Mouse (Mus musculus) heart, adult 2 months (tissue): Measurements from ENCODE around the gene Bcl2l12. TPM values are rescaled to one million over a fixed set of nuclear protein-coding genes. Genes with fewer than 3 reads are reported as not detected.

Source experiments
- DNase-seq, 2 experiments: peaks; one replicate each; pipeline ENCODE4 v3.0.0; 2021
- H3K27ac ChIP-seq: fragments of 200-600 bp; 2 replicates; pipeline ENCODE4 v1.8.1; 2022
- H3K27me3 ChIP-seq: fragments of 200-500 bp; 2 replicates; pipeline ENCODE4 v1.6.1; 2012; ENCODE audit warnings: mild to moderate bottlenecking, low read length, inconsistent platforms, mixed read lengths; ENCODE audit not compliant: control insufficient read depth, insufficient read depth
- H3K36me3 ChIP-seq: fragments of 200-500 bp; 2 replicates; pipeline ENCODE4 v1.6.1; 2012; ENCODE audit warnings: low read length, inconsistent platforms; ENCODE audit not compliant: control insufficient read depth, insufficient read depth
- H3K4me1 ChIP-seq: fragments of 200-500 bp; 2 replicates; pipeline ENCODE4 v1.6.1; 2011; ENCODE audit warnings: low read length; ENCODE audit not compliant: control insufficient read depth, insufficient read depth
- H3K4me3 ChIP-seq: fragments of 200-600 bp; 2 replicates; pipeline ENCODE4 v1.8.1; 2022
- H3K79me2 ChIP-seq: fragments of 200-500 bp; replicated peaks from 2 replicates; pipeline ENCODE4 v1.6.1; 2012; ENCODE audit warnings: mild to moderate bottlenecking, inconsistent platforms, low read length, moderate library complexity, mixed read lengths; ENCODE audit not compliant: control insufficient read depth, insufficient read depth
- H3K9ac ChIP-seq: fragments of 200-500 bp; 2 replicates; pipeline ENCODE4 v1.6.1; 2012; ENCODE audit warnings: low read depth, mild to moderate bottlenecking, control low read depth, inconsistent platforms, low read length, mixed read lengths
- CTCF ChIP-seq: fragments of 200-600 bp; IDR thresholded peaks from 2 replicates; pipeline ENCODE4 v1.8.1; 2022; ENCODE audit warnings: antibody characterized with exemption, mild to moderate bottlenecking, moderate library complexity
- EP300 ChIP-seq: fragments of 200-500 bp; IDR thresholded peaks from 2 replicates; pipeline ENCODE4 v1.6.1; 2011; ENCODE audit warnings: low read depth, low read length, control low read depth; ENCODE audit not compliant: insufficient read depth
- POLR2A ChIP-seq: fragments of 200-500 bp; IDR thresholded peaks from 2 replicates; pipeline ENCODE4 v1.6.1; 2011; ENCODE audit warnings: mild to moderate bottlenecking, low read depth, low read length, control low read depth; ENCODE audit not compliant: insufficient read depth
- WGBS: fragments of 180-500 bp; shearing (Covaris S2); methylation state at CpG from one replicate; pipeline ENCODE4 v1.1.7; 2018; 5-methylcytosine and 5-hydroxymethylcytosine counted together
- intact Hi-C: fragments of 180-260 bp; cut with DNase I; formaldehyde crosslinking; loops from one replicate; pipeline ENCODE4 v1.15.1; 2025
- polyA plus RNA-seq: library from polyadenylated mRNA; depleted of rRNA; stranded (reverse); fragments of >200 nt; gene quantifications from 2 replicates; pipeline ENCODE4 v1.2.3, GENCODE M21; 2012
- total RNA-seq, 2 experiments: library from RNA; stranded (reverse); gene quantifications; 2 replicates each; pipeline ENCODE4 v1.2.3; 2021

Gene Bcl2l12
- total and polyA plus RNA-seq, 3 experiments = 9.5 to 19.2 (median 11.5) TPM

DNA sequence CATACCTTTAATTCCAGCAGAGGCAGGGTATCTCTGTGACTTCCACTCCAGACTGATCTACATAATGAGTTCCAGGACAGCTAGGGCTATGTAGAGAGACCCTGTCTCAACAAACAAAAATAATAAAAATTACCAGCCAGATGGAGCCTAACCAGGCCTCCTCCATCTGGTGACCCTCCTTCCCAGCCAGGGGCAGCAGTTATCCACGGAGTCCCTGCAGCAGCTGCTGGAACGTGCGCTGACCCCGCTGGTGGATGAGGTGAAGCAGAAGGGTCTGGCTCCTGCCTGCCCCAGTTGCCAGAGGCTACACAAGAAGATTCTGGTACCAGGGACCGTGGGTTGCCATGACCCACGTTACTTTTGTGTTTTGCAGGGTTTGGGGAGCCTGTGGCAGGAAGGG lies 42.2 kb downstream of the Bcl2l12 start:
- no peak overlapping the region for H3K27ac ChIP-seq

DNA sequence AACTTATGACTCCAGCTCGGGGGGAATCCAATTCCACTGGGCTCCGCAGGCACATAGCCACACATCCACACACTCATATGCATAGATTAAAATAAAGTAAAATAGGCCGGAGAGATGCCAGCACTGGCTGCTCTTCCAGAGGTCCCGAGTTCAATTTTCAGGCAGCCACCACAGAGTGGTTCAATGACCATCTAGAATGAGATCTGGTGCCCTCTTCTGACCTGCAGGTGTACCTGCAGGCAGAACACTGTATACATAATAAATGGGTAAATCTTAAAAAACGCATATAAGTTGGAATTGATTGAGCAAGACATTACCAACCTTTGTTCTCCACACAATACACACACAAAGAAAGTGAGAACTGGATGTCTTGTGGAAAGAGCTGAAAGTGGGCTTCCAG lies 42.9 kb downstream of the Bcl2l12 start:
- Histone ChIP-seq H3K27me3 (no peaks in the 10 kb centered on the region), H3K79me2 (no peaks in the 10 kb centered on the region), H3K9ac (no peak overlapping the region), H3K36me3 (no peaks in the 10 kb centered on the region), H3K4me1 (peaks cover 1% of the 10 kb centered on the region), H3K4me3 (no peak overlapping the region), H3K27ac (no peak overlapping the region)
- DNase-seq = no peak
- TF ChIP-seq POLR2A (no peak), CTCF (peak; percentile 89)
- intact Hi-C loops = loop anchor here (5.0 kb wide), 2 partner anchors 33 to 228 kb away; no protein-coding TSS in a partner anchor
- 42% methylated on average over 5 of the region's 5 CpGs for WGBS

More for the DNA sequence above, 42.2 kb downstream of the Bcl2l12 start:
- Histone ChIP-seq H3K27me3 (no peaks in the 10 kb centered on the region), H3K79me2 (no peaks in the 10 kb centered on the region), H3K9ac (no peak overlapping the region), H3K4me1 (peaks cover 1% of the 10 kb centered on the region), H3K36me3 (no peaks in the 10 kb centered on the region), H3K4me3 (no peak overlapping the region)
- intact Hi-C loops = loop anchor here (5.0 kb wide), 2 partner anchors 34 to 229 kb away; no protein-coding TSS in a partner anchor
- no peak for DNase-seq
- WGBS = 73% methylated on average over 6 of the region's 6 CpGs
- TF ChIP-seq POLR2A (no peak), EP300 (no peak)

DNA sequence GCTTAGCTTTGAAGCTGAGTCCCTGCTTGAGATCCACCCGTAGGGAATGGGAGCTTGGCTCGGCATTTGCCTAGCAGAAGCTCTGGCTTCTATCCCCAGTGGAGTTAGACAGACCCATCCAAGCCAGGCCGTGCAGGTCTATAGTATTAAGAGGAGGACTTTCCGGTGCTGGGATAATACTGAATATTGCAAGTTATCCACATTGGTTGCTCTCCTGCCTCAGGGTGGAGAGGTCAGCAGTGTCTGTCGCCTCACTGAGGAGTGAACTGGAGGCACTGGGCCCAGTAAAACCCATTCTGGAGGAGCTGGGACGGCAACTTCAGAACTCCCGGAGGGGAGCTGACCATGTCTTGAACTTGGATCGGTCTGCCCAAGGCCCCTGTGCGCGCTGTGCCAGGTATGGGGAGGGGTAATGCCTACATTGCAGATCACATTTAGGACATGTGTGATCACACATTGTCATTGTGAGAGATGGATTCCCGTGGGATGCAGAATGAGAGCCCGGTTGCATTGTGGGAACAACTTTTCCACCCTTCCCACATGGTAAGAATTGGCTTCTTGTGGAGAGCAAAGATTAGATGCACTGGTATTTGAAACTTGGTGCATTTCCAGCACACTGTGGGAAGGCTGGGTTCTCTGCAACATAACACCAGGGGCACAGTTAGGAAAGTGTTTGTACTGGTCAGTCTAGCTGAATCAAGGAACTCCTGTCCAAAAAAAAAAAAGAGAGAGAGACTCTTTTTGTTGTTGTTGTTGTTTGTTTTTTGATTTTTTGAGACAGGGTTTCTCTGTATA lies 44.2 kb downstream of the Bcl2l12 start:
- Histone ChIP-seq H3K79me2 (no peaks in the 10 kb centered on the region), H3K27me3 (no peaks in the 10 kb centered on the region), H3K4me3 (no peak overlapping the region), H3K4me1 (peaks cover 1% of the 10 kb centered on the region), H3K9ac (no peak overlapping the region), H3K27ac (no peak overlapping the region), H3K36me3 (no peaks in the 10 kb centered on the region)
- 75% methylated on average over 12 of the region's 12 CpGs for WGBS
- TF ChIP-seq POLR2A (no peak), CTCF (no peak), EP300 (no peak)
- DNase-seq = no peak
- intact Hi-C loops = no loop called here

DNA sequence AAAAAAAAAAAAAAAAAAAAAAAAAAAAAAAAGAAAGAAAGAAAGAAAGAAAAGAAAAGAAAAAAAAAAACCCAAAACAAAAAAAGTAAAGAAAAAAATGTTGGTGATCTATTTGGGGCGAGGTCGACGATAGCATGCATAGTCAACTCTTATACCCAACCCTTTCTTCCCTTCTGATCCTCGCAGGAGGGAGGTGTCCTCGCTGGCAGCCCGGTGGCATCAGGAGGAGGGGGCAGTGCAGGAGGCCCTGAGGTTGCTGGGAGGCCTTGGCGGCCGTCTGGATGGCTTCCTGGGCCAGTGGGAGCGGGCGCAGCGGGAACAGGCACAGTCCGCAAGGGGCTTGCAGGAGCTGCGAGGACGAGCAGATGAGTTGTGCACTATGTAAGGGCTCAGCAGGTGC lies 45.0 kb downstream of the Bcl2l12 start:
- H3K9ac ChIP-seq = no peak overlapping the region
- H3K27me3 ChIP-seq = no peaks in the 10 kb centered on the region
- H3K79me2 ChIP-seq = no peaks in the 10 kb centered on the region
- H3K4me1 ChIP-seq = peaks cover 1% of the 10 kb centered on the region
- 72% methylated on average over 14 of the region's 14 CpGs for WGBS
- intact Hi-C loops = loop anchor here (2.0 kb wide), 1 partner anchor 23 kb away; no protein-coding TSS in a partner anchor
- DNase-seq = no peak
- H3K36me3 ChIP-seq = no peaks in the 10 kb centered on the region
- H3K4me3 ChIP-seq = no peak overlapping the region
- no peak overlapping the region for H3K27ac ChIP-seq
- no peak for TF ChIP-seq POLR2A

DNA sequence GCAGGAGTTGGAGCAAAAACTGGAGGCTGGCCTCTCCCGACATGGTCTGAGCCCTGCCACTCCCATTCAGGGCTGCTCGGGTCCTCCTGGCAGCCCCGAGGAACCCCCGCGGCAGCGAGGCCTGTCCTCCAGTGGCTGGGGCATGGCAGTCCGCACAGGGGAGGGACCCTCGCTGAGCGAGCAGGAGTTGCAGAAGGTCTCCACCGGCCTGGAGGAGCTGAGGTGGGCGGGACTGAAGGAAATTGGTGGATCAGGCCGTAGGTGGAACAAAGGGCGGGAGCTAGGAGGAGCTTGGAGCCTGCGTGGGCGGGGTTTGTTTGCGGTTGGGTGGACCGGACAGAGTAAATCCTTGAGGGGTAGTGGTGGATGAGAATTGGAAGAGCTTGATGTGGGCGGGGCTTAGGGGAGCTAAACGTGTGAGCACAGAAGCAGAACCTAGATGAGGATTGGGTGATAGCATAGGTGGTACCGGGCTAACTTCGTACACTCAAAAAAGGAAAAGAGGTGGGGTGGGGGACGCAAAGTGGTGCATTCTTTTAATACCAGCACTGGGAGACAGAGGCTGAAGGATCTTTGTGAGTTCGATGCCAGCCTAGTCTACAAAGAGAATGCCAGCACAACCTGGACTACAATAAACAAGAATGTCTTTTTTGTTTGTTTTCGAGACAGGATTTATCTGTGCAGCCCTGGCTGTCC lies 45.8 kb downstream of the Bcl2l12 start:
- peak overlapping the region; percentile 78 for H3K27ac ChIP-seq
- TF ChIP-seq EP300 (no peak), POLR2A (peak; percentile 65), CTCF (no peak)

DNA sequence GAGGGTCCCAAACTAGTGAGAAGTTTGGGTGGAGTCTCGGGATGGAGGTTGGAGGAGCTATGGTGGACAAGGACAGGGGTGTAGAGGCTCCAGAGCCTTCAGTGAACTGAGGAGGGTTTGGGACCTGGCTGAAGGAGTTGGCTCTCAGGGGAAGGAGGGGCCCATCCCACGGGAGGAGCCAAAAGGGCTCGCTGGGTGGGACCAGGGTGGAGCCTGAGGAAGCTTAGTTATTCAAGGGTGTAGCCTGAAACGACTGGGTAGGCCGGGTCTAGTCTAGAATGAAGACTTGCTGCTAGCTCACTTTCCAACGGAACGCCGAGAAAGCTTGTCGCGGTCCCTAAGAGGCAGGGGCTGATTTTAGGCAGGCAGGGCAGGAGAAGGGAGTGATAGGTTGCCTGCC lies 46.6 kb downstream of the Bcl2l12 start:
- peaks cover 1% of the 10 kb centered on the region for H3K4me1 ChIP-seq
- peak; percentile 83 to 85 for DNase-seq
- intact Hi-C loops = loop anchor here (2.0 kb wide), 1 partner anchor 21 kb away; no protein-coding TSS in a partner anchor
- H3K79me2 ChIP-seq = no peaks in the 10 kb centered on the region
- peak overlapping the region; percentile 78 for H3K27ac ChIP-seq
- peak overlapping the region; percentile 70 for H3K4me3 ChIP-seq
- TF ChIP-seq POLR2A (peak; percentile 68), CTCF (no peak), EP300 (no peak)
- WGBS = under 1% methylated on average over 10 of the region's 10 CpGs
- no peaks in the 10 kb centered on the region for H3K36me3 ChIP-seq
- H3K27me3 ChIP-seq = no peaks in the 10 kb centered on the region
- peak overlapping the region; percentile 74 for H3K9ac ChIP-seq

More for the DNA sequence above, 45.8 kb downstream of the Bcl2l12 start:
- Histone ChIP-seq H3K27me3 (no peaks in the 10 kb centered on the region), H3K9ac (peak overlapping the region; percentile 74), H3K79me2 (no peaks in the 10 kb centered on the region), H3K36me3 (no peaks in the 10 kb centered on the region), H3K4me1 (peaks cover 1% of the 10 kb centered on the region), H3K4me3 (peak overlapping the region; percentile 70)
- DNase-seq = peak; percentile 93 to 94
- WGBS = 6% methylated on average over 24 of the region's 24 CpGs
- intact Hi-C loops = loop anchor here (2.0 kb wide), 1 partner anchor 22 kb away; no protein-coding TSS in a partner anchor
